Mouse (Mus musculus) C2C12 (cell line): ENCODE results near the gene Cacna1c. TPM values are rescaled to one million over a fixed set of nuclear protein-coding genes. Genes with fewer than 3 reads are reported as not detected.

Source experiments
- H3K27me3 ChIP-seq: one replicate; pipeline ENCODE4 v1.6.1; 2011; ENCODE audit not compliant: control insufficient read depth, insufficient read depth, insufficient read length
- H3K36me3 ChIP-seq: one replicate; pipeline ENCODE4 v1.6.1; 2011; ENCODE audit not compliant: control insufficient read depth, insufficient read depth
- H3K4me3 ChIP-seq: one replicate; pipeline ENCODE4 v1.5.1; 2011; ENCODE audit warnings: mild to moderate bottlenecking, control low read depth; ENCODE audit not compliant: poor library complexity, insufficient read depth, severe bottlenecking
- H3K79me2 ChIP-seq: one replicate; pipeline ENCODE4 v1.6.1; 2011; ENCODE audit not compliant: control insufficient read depth, insufficient read depth
- H3K79me3 ChIP-seq: one replicate; pipeline ENCODE4 v1.6.1; 2011; ENCODE audit warnings: low read depth, control low read depth
- H3ac ChIP-seq: one replicate; pipeline ENCODE3; 2011; ENCODE audit warnings: low read depth; ENCODE audit not compliant: control insufficient read depth, insufficient read length
- CEBPB ChIP-seq: IDR thresholded peaks from one replicate; pipeline ENCODE4 v1.6.1; 2011; ENCODE audit warnings: low read depth, mild to moderate bottlenecking, control low read depth, moderate library complexity
- CTCF ChIP-seq: IDR thresholded peaks from one replicate; pipeline ENCODE4 v1.5.1; 2011; ENCODE audit not compliant: control insufficient read depth, insufficient read depth, insufficient read length
- FOSL1 ChIP-seq: IDR thresholded peaks from one replicate; pipeline ENCODE4 v1.8.0; 2011; ENCODE audit warnings: mild to moderate bottlenecking, low read length; ENCODE audit not compliant: poor library complexity, insufficient read depth, severe bottlenecking
- MAX ChIP-seq: IDR thresholded peaks from one replicate; pipeline ENCODE4 v1.6.1; 2011; ENCODE audit warnings: mild to moderate bottlenecking, control low read depth
- MYOD1 ChIP-seq: IDR thresholded peaks from one replicate; pipeline ENCODE4 v1.6.1; 2011; ENCODE audit warnings: low read depth; ENCODE audit not compliant: control insufficient read depth, insufficient read length
- MYOG ChIP-seq: IDR thresholded peaks from one replicate; pipeline ENCODE4 v1.6.1; 2011; ENCODE audit not compliant: control insufficient read depth, insufficient read length; ENCODE audit errors: extremely low read depth
- USF1 ChIP-seq: IDR thresholded peaks from one replicate; pipeline ENCODE4 v1.6.1; 2011; ENCODE audit warnings: low read depth, mild to moderate bottlenecking, control low read depth, moderate library complexity
- polyA plus RNA-seq: library from polyadenylated mRNA; unstranded; fragments of >200 nt; fragmentation: generic; extraction: Trizol; gene quantifications from one replicate; pipeline ENCODE4 v1.2.1, GENCODE M21; 2012; ENCODE audit warnings: missing spikeins

Gene Cacna1c
- polyA plus RNA-seq, 1 experiment, result not detected

GRCm38 (mm10) chr6:119013168-119014098 is 182.8 kb downstream of the Cacna1c start:
- no peaks in the 10 kb centered on the region for H3K36me3 ChIP-seq
- H3ac ChIP-seq, result no peak overlapping the region
- no peaks in the 10 kb centered on the region for H3K79me3 ChIP-seq
- peaks cover 12% of the 10 kb centered on the region for H3K27me3 ChIP-seq
- TF ChIP-seq FOSL1, result no peak
- TF ChIP-seq MYOD1, result no peak
- no peak for TF ChIP-seq MAX
- TF ChIP-seq CTCF, result no peak
- no peak for TF ChIP-seq USF1
- TF ChIP-seq CEBPB, result no peak
- TF ChIP-seq MYOG, result no peak
- H3K79me2 ChIP-seq, result no peaks in the 10 kb centered on the region
- no peak overlapping the region for H3K4me3 ChIP-seq

DNA sequence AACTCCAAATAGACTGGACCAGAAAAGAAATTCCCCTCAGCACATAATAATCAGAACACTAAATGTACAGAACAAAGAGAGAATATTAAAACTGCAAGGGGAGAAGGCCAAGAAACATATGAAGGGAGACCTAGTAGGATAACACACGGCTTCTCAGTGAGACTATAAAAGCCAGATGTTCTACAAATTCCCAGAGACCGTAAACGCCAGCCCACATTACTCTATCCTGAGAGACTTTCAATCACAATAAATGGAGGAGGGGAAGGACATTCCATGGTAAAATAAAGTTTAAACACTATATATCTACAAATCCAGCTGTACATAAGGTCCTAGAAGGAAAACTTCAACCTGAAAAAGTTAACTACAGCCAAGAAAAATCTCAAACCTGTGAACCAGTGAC is 185.3 kb downstream of the Cacna1c start:
- Histone ChIP-seq H3K79me2 (no peaks in the 10 kb centered on the region), H3K36me3 (no peaks in the 10 kb centered on the region), H3K79me3 (no peaks in the 10 kb centered on the region), H3ac (no peak overlapping the region), H3K27me3 (peaks cover 9% of the 10 kb centered on the region), H3K4me3 (no peak overlapping the region)
- no peak for TF ChIP-seq CTCF
- TF ChIP-seq CEBPB, result no peak
- no peak for TF ChIP-seq MYOG
- no peak for TF ChIP-seq FOSL1

GRCm38 (mm10) chr6:119009526-119009925 is 186.7 kb downstream of the Cacna1c start:
- no peaks in the 10 kb centered on the region for H3K36me3 ChIP-seq
- peaks cover 9% of the 10 kb centered on the region for H3K27me3 ChIP-seq
- no peak overlapping the region for H3ac ChIP-seq
- H3K79me3 ChIP-seq, result no peaks in the 10 kb centered on the region
- TF ChIP-seq MYOD1 (no peak), FOSL1 (no peak), MAX (no peak), CTCF (no peak), MYOG (no peak)
- no peak overlapping the region for H3K4me3 ChIP-seq
- H3K79me2 ChIP-seq, result no peaks in the 10 kb centered on the region

- Histone ChIP-seq H3K36me3 (no peaks in the 10 kb centered on the region), H3K27me3 (peaks cover 9% of the 10 kb centered on the region), H3K4me3 (no peak overlapping the region), H3ac (no peak overlapping the region), H3K79me3 (no peaks in the 10 kb centered on the region), H3K79me2 (no peaks in the 10 kb centered on the region)
- TF ChIP-seq USF1, result no peak
- no peak for TF ChIP-seq CTCF
- TF ChIP-seq MYOG, result no peak
- TF ChIP-seq MYOD1, result no peak
- TF ChIP-seq FOSL1, result no peak
- TF ChIP-seq MAX, result no peak
- TF ChIP-seq CEBPB, result no peak
Measured at GRCm38 (mm10) chr6:119008638-119009166, 187.5 kb downstream of the Cacna1c start.

DNA sequence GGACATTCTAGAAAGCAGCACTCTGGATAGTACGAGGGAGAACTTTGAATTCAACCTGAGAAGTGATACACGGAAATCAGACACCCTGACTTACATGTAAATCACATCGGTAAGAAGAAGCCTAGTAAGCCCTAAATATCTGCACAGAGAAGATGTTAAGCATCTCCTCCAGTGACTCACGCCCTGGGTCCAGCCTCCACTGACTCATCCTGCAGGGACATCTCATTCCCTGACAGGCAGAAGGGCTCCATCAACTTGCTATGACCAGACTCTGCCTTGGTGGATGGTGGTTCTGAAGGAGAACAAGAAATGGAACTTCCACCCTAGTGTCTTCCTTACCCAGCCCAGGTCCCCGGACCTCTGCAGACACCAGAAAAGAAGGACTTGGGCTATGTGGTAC is 191.6 kb downstream of the Cacna1c start:
- no peak overlapping the region for H3K4me3 ChIP-seq
- H3ac ChIP-seq, result no peak overlapping the region
- H3K27me3 ChIP-seq, result peaks cover 6% of the 10 kb centered on the region
- H3K79me2 ChIP-seq, result no peaks in the 10 kb centered on the region
- TF ChIP-seq MAX (no peak), CTCF (no peak), FOSL1 (no peak), MYOG (no peak), CEBPB (no peak), MYOD1 (no peak), USF1 (no peak)
- H3K36me3 ChIP-seq, result no peaks in the 10 kb centered on the region
- H3K79me3 ChIP-seq, result no peaks in the 10 kb centered on the region
